Mouse (Mus musculus): ENCODE measurements around the gene Nfya.

GRCm38 (mm10) chr17:48455955-48456354 is 46.2 kb upstream of the Nfya start:
- no peak for TF ChIP-seq POLR2A (IDR thresholded peaks at IDR 0.05; ENCODE audit: borderline replicate concordance, control insufficient read depth, low read depth, low read length)
- TF ChIP-seq CTCF (IDR thresholded peaks at IDR 0.05; ENCODE audit: control insufficient read depth, insufficient read depth, low read length): no peak

Measured in bone marrow, adult 2 months (tissue).